Mouse (Mus musculus): ENCODE data around the gene Defb38. TPM values are rescaled to one million over a fixed set of nuclear protein-coding genes. Genes with fewer than 3 reads are reported as not detected.

The Defb38 gene
- total RNA-seq (2021), result not detected

GRCm38 (mm10) chr8:19026466-19026865 is at the start of gene Defb38:
Gene Defb38 (minus strand): TSS chr8:19026566.
- intact Hi-C loops (cut with DNase I), result no loop called here
- DNase-seq (ENCODE audit: low spot score), result no peak

GRCm38 (mm10) chr8:19066013-19066412 is 39.6 kb upstream of the Defb38 start:
- intact Hi-C loops (cut with DNase I), result no loop called here
- DNase-seq (ENCODE audit: low spot score), result no peak

GRCm38 (mm10) chr8:19064710-19065109 is 38.3 kb upstream of the Defb38 start, which contains the start of gene Defb39:
Gene Defb39 (minus strand): TSS chr8:19064810.
- intact Hi-C loops (cut with DNase I), result no loop called here
- no peak for DNase-seq (ENCODE audit: low spot score)

DNA sequence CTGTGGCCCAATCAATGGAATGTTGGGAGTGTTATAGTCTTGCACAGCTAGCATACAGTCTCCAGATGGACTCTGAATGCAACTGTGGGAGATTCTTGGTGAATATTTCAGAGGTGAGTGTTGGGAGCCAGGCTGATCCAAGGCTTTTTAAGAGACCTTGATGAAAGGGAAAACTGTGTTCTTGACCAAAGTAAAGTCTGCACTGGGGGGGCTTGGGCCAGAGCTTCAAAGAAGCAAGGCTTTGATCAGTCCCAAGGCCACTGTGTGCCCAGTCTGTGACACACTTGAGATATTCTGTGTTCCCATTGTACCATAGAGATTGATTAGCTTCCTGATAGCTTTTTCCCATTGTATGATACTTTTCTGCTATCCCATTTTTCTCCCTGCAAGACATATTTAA is 36.5 kb upstream of the Defb38 start:
- intact Hi-C loops (cut with DNase I), result no loop called here
- no peak for DNase-seq (ENCODE audit: low spot score)

DNA sequence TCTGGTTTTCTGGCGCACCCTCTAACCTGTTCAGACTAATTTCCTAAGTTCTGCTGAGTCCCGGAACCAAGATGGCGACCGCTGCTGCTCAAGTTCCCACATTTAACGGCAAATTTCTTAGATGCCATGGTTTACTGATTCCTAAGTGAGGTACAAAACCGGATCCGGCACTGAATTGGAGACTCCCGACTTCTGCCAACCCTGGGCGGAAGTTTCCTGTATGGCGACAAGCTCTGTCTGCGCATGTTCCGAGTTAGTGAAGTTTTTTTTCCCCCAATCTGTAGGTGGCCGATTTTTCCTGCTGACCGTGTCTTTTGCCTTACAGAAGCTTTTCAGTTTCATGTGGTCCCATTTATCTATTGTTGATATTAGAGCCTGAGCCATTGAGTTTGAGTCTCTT is 18.9 kb upstream of the Defb38 start:
- no peak for DNase-seq (ENCODE audit: low spot score)

More for the DNA sequence above, 18.9 kb upstream of the Defb38 start:
- intact Hi-C loops (cut with DNase I), result no loop called here

Other genes with a start within 250 kb of the Defb38 start
- gene Defb40, start 48.3 kb downstream of the Defb38 start, total RNA-seq (2021), result not detected
- gene Defb37, start 35.5 kb downstream of the Defb38 start, total RNA-seq (2021), result not detected
- gene Defb39, start 38.2 kb upstream of the Defb38 start, total RNA-seq (2021), result not detected
- not detected for gene Defb12, start 88.3 kb upstream of the Defb38 start, total RNA-seq (2021)
- gene Defb34, start 97.2 kb upstream of the Defb38 start, total RNA-seq (2021), result not detected
- not detected for gene Gm45826, start 114.2 kb upstream of the Defb38 start, total RNA-seq (2021)
- gene Defb14, start 167.8 kb upstream of the Defb38 start, total RNA-seq (2021), result not detected
- not detected for gene Defb4, start 172.1 kb upstream of the Defb38 start, total RNA-seq (2021)
- not detected for gene Defb6, start 198.9 kb upstream of the Defb38 start, total RNA-seq (2021)
- not detected for gene Defb46, start 213.3 kb upstream of the Defb38 start, total RNA-seq (2021)
- gene Defb5, start 221.0 kb upstream of the Defb38 start, total RNA-seq (2021), result not detected

Measured in heart, postnatal 25 days (tissue).